Mouse (Mus musculus): ENCODE results near the gene Atp6v1d. TPM values are rescaled to one million over a fixed set of nuclear protein-coding genes. Genes with fewer than 3 reads are reported as not detected.
A peak's percentile ranks its signal among the peaks of the same experiment; 100 is the strongest.

Gene Atp6v1d
- total and polyA plus RNA-seq, 2 experiments from 2014 or later = 41.0 to 109 TPM

DNA sequence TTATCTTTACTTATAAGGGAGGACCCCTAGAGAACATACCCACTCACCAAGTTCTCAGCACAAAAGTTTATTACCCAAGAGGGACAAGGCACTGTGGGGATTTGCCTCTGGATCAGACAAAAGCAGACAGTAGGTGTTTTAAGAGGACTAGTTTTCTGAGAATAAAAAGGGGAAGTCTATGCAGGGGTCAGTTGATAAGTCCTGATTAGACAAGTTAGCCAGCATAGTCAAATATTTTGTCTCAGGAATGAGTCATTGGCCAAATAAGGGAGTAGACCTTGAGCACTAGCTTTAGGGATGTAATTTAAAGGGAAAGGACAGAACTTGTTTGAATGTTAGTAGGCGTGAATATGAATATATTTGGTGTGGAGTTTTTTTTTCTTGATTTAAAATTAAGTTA is 6.7 kb upstream of the Atp6v1d start:
- Histone ChIP-seq H3K27ac (ENCODE audit: low read depth) (no peak overlapping the region), H3K4me1 (ENCODE audit: control insufficient read depth, insufficient read depth) (peaks cover 3% of the 10 kb centered on the region), H3K4me2 (ENCODE audit: low read depth, low read length) (no peak overlapping the region), H3K9me3 (replicated peaks; ENCODE audit: control insufficient read depth, low read length) (no peaks in the 10 kb centered on the region), H3K27me3 (ENCODE audit: control insufficient read depth, insufficient read depth, low read length) (no peaks in the 10 kb centered on the region), H3K4me3 (ENCODE audit: low read depth, low read length) (no peak overlapping the region), H3K9ac (replicated peaks; ENCODE audit: low read depth, low read length) (no peak overlapping the region), H3K36me3 (replicated peaks; ENCODE audit: control insufficient read depth, insufficient read depth, low read length) (peaks cover 27% of the 10 kb centered on the region)
- DNase-seq (ENCODE audit: low spot score) (no peak), ATAC-seq (ENCODE audit: insufficient read depth, low read depth) (no peak)
- WGBS = 78% methylated on average over 1 of the region's 1 CpGs
- TF ChIP-seq CTCF (IDR thresholded peaks at IDR 0.05; ENCODE audit: low read depth) = no peak
- TF ChIP-seq EP300 (IDR thresholded peaks at IDR 0.05; ENCODE audit: low read depth) = no peak

- Histone ChIP-seq H3K27ac (ENCODE audit: low read depth) (no peak overlapping the region), H3K4me2 (ENCODE audit: low read depth, low read length) (no peak overlapping the region), H3K9me3 (replicated peaks; ENCODE audit: control insufficient read depth, low read length) (no peaks in the 10 kb centered on the region), H3K36me3 (replicated peaks; ENCODE audit: control insufficient read depth, insufficient read depth, low read length) (peaks cover 22% of the 10 kb centered on the region), H3K9ac (replicated peaks; ENCODE audit: low read depth, low read length) (no peak overlapping the region), H3K4me3 (ENCODE audit: low read depth, low read length) (no peak overlapping the region), H3K27me3 (ENCODE audit: control insufficient read depth, insufficient read depth, low read length) (no peaks in the 10 kb centered on the region), H3K4me1 (ENCODE audit: control insufficient read depth, insufficient read depth) (peaks cover 10% of the 10 kb centered on the region)
- TF ChIP-seq CTCF (IDR thresholded peaks at IDR 0.05; ENCODE audit: low read depth) (peak; percentile 22), EP300 (IDR thresholded peaks at IDR 0.05; ENCODE audit: low read depth) (no peak)
- no peak for DNase-seq (ENCODE audit: low spot score)
- WGBS = 93% methylated on average over 1 of the region's 1 CpGs
- ATAC-seq (ENCODE audit: insufficient read depth, low read depth) = no peak
These were observed 4.0 kb upstream of the Atp6v1d start for GRCm38 (mm10) chr12:78865434-78865833.

- DNase-seq (ENCODE audit: low spot score) (no peak), ATAC-seq (ENCODE audit: insufficient read depth, low read depth) (peak; percentile 31)
- WGBS = 0% methylated on average over 22 of the region's 22 CpGs
- Histone ChIP-seq H3K4me2 (ENCODE audit: low read depth, low read length) (peak overlapping the region; percentile 88), H3K9me3 (replicated peaks; ENCODE audit: control insufficient read depth, low read length) (no peaks in the 10 kb centered on the region), H3K27me3 (ENCODE audit: control insufficient read depth, insufficient read depth, low read length) (no peaks in the 10 kb centered on the region), H3K4me3 (ENCODE audit: low read depth, low read length) (peak overlapping the region; percentile 91), H3K36me3 (replicated peaks; ENCODE audit: control insufficient read depth, insufficient read depth, low read length) (peaks cover 5% of the 10 kb centered on the region), H3K27ac (ENCODE audit: low read depth) (peak overlapping the region; percentile 93), H3K4me1 (ENCODE audit: control insufficient read depth, insufficient read depth) (peaks cover 22% of the 10 kb centered on the region), H3K9ac (replicated peaks; ENCODE audit: low read depth, low read length) (peak overlapping the region; percentile 92)
- TF ChIP-seq EP300 (IDR thresholded peaks at IDR 0.05; ENCODE audit: low read depth) (no peak), CTCF (IDR thresholded peaks at IDR 0.05; ENCODE audit: low read depth) (no peak)
These were observed 854 bp upstream of the Atp6v1d start for GRCm38 (mm10) chr12:78862254-78862730.

GRCm38 (mm10) chr12:78860921-78861495 is 430 bp downstream of the Atp6v1d start:
- peak; percentile 53 for DNase-seq (ENCODE audit: low spot score)
- TF ChIP-seq EP300 (IDR thresholded peaks at IDR 0.05; ENCODE audit: low read depth) = no peak
- Histone ChIP-seq H3K36me3 (replicated peaks; ENCODE audit: control insufficient read depth, insufficient read depth, low read length) (peaks cover 3% of the 10 kb centered on the region; the same call in 1 of the 2 replicates), H3K9me3 (replicated peaks; ENCODE audit: control insufficient read depth, low read length) (no peaks in the 10 kb centered on the region), H3K27ac (ENCODE audit: low read depth) (peak overlapping the region; percentile 76), H3K4me2 (ENCODE audit: low read depth, low read length) (peak overlapping the region; percentile 88), H3K27me3 (ENCODE audit: control insufficient read depth, insufficient read depth, low read length) (no peaks in the 10 kb centered on the region), H3K4me3 (ENCODE audit: low read depth, low read length) (peak overlapping the region; percentile 91), H3K9ac (replicated peaks; ENCODE audit: low read depth, low read length) (peak overlapping the region; percentile 65), H3K4me1 (ENCODE audit: control insufficient read depth, insufficient read depth) (peaks cover 22% of the 10 kb centered on the region)
- peak; percentile 3 for ATAC-seq (ENCODE audit: insufficient read depth, low read depth)
- WGBS = under 1% methylated on average over 30 of the region's 30 CpGs

DNA sequence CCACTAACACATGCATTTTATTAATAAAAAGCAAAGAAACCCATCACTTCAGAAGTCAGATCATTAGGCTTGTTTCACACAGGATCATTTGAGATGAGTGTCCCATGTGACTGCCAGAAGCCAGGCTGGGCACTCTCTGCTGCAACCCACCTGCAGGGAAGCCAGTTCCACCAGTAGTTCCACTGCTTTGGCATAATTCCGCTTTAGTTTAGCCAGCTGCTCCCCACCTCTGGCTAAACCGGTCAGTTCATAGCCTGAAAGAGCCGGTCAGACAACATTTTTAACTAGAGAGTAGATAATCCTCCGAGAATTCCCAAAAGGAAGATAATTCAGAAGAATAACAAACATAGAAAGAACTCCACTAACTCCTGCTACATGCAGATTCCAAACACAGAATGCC is 13.2 kb downstream of the Atp6v1d start:
- peaks cover 60% of the 10 kb centered on the region for H3K36me3 ChIP-seq (replicated peaks; ENCODE audit: control insufficient read depth, insufficient read depth, low read length)
- no peak for ATAC-seq (ENCODE audit: insufficient read depth, low read depth)
- 89% methylated on average over 4 of the region's 4 CpGs for WGBS
- no peak overlapping the region for H3K4me3 ChIP-seq (ENCODE audit: low read depth, low read length)
- TF ChIP-seq EP300 (IDR thresholded peaks at IDR 0.05; ENCODE audit: low read depth) (no peak), CTCF (IDR thresholded peaks at IDR 0.05; ENCODE audit: low read depth) (no peak)
- H3K4me2 ChIP-seq (ENCODE audit: low read depth, low read length) = no peak overlapping the region
- no peaks in the 10 kb centered on the region for H3K4me1 ChIP-seq (ENCODE audit: control insufficient read depth, insufficient read depth)
- H3K27me3 ChIP-seq (ENCODE audit: control insufficient read depth, insufficient read depth, low read length) = no peaks in the 10 kb centered on the region
- H3K9me3 ChIP-seq (replicated peaks; ENCODE audit: control insufficient read depth, low read length) = no peaks in the 10 kb centered on the region
- H3K27ac ChIP-seq (ENCODE audit: low read depth) = no peak overlapping the region
- no peak overlapping the region for H3K9ac ChIP-seq (replicated peaks; ENCODE audit: low read depth, low read length)
- no peak for DNase-seq (ENCODE audit: low spot score)

- no peaks in the 10 kb centered on the region for H3K27me3 ChIP-seq (ENCODE audit: control insufficient read depth, insufficient read depth, low read length)
- no peak for ATAC-seq (ENCODE audit: insufficient read depth, low read depth)
- H3K9me3 ChIP-seq (replicated peaks; ENCODE audit: control insufficient read depth, low read length) = no peaks in the 10 kb centered on the region
- H3K4me3 ChIP-seq (ENCODE audit: low read depth, low read length) = no peak overlapping the region
- H3K4me2 ChIP-seq (ENCODE audit: low read depth, low read length) = no peak overlapping the region
- peaks cover 71% of the 10 kb centered on the region for H3K36me3 ChIP-seq (replicated peaks; ENCODE audit: control insufficient read depth, insufficient read depth, low read length)
- WGBS = 92% methylated on average over 1 of the region's 1 CpGs
- DNase-seq (ENCODE audit: low spot score) = no peak
- no peak for TF ChIP-seq CTCF (IDR thresholded peaks at IDR 0.05; ENCODE audit: low read depth)
- no peak for TF ChIP-seq EP300 (IDR thresholded peaks at IDR 0.05; ENCODE audit: low read depth)
- H3K27ac ChIP-seq (ENCODE audit: low read depth) = no peak overlapping the region
- no peak overlapping the region for H3K9ac ChIP-seq (replicated peaks; ENCODE audit: low read depth, low read length)
- no peaks in the 10 kb centered on the region for H3K4me1 ChIP-seq (ENCODE audit: control insufficient read depth, insufficient read depth)
These were observed 19.0 kb downstream of the Atp6v1d start for GRCm38 (mm10) chr12:78842429-78842828.
